In genomic region chr7:133607883-133608575, GRCm38 (mm10) we compare ENCODE assay signal across 16 mouse cellular contexts. TPM values are rescaled to one million over a fixed set of nuclear protein-coding genes. Genes with fewer than 3 reads are reported as not detected.
DNase-seq lines count a peak whose midpoint lies in the region; ATAC-seq and TF ChIP-seq lines count a peak whose summit lies in the region.
"Had no signal": no experiment of that assay in that cellular context is flagged by ENCODE, and none has a peak within 500 bp of the region (broad histone marks: within the 10 kb centered on the region; RNA-seq: fewer than 3 reads in every experiment).

No protein-coding gene starts in this region.

- no peak for ATAC-seq in embryonic facial prominence, embryonic 14.5 days (ENCODE audit: low read depth)
- ATAC-seq in lung, embryonic 14.5 days (ENCODE audit: insufficient read depth): no peak
- ATAC-seq in hindbrain, embryonic 16.5 days: peak; percentile 48

- peak overlapping the region; percentile 34; the same call in 1 of the 2 replicates for H3K4me2 ChIP-seq in embryonic facial prominence, embryonic 14.5 days (ENCODE audit: low read depth, low read length)
- peak overlapping the region; percentile 44; the same call in 1 of the 2 replicates for H3K4me2 ChIP-seq in lung, embryonic 14.5 days
- peak overlapping the region; percentile 39 for H3K4me2 ChIP-seq in hindbrain, embryonic 16.5 days (ENCODE audit: low read length)

- no peak overlapping the region for H3K9ac ChIP-seq in embryonic facial prominence, embryonic 14.5 days (ENCODE audit: low read depth, low read length)
- H3K9ac ChIP-seq in lung, embryonic 14.5 days: no peak overlapping the region
- H3K9ac ChIP-seq in hindbrain, embryonic 16.5 days (ENCODE audit: low read depth, low read length): no peak overlapping the region
- H3K9ac ChIP-seq: embryonic facial prominence, embryonic 13.5 days; liver, embryonic 14.5 days had no signal

- no peak for DNase-seq in embryonic facial prominence, embryonic 14.5 days (ENCODE audit: low spot score)
- DNase-seq in embryonic facial prominence, embryonic 10.5 days (ENCODE audit: low spot score): no peak
- DNase-seq in lung, embryonic 14.5 days: no peak
- no peak for DNase-seq in lung, postnatal 4 days
- DNase-seq in retina, postnatal 1 day: peak; percentile 74
- no peak for DNase-seq in urinary bladder, postnatal 36 days (ENCODE audit: low spot score in 2 of 2)
- no peak for DNase-seq in heart, adult 8-10 months (ENCODE audit: low spot score)
- DNase-seq: heart, adult 2 months; left cerebral cortex, postnatal 4 days; thymus, postnatal 14 days had no signal

- TF ChIP-seq CTCF in lung, embryonic 14.5 days (IDR thresholded peaks at IDR 0.05; ENCODE audit: low read depth): no peak

- no peaks in the 10 kb centered on the region for H3K9me3 ChIP-seq in embryonic facial prominence, embryonic 14.5 days (ENCODE audit: control insufficient read depth, low read length)
- H3K9me3 ChIP-seq in embryonic facial prominence, embryonic 10.5 days: no peaks in the 10 kb centered on the region
- no peaks in the 10 kb centered on the region for H3K9me3 ChIP-seq in lung, embryonic 14.5 days (ENCODE audit: low read depth, low read length)
- no peaks in the 10 kb centered on the region for H3K9me3 ChIP-seq in hindbrain, embryonic 16.5 days (ENCODE audit: control insufficient read depth, low read length)
- H3K9me3 ChIP-seq: embryonic facial prominence, embryonic 13.5 days had no signal

- no peaks in the 10 kb centered on the region for H3K27me3 ChIP-seq in embryonic facial prominence, embryonic 14.5 days (replicated peaks; ENCODE audit: control insufficient read depth, insufficient read depth, low read length)
- no peaks in the 10 kb centered on the region for H3K27me3 ChIP-seq in embryonic facial prominence, embryonic 10.5 days (replicated peaks; ENCODE audit: low read depth, poor library complexity, severe bottlenecking)
- no peaks in the 10 kb centered on the region for H3K27me3 ChIP-seq in lung, embryonic 14.5 days (ENCODE audit: insufficient read depth, low read length)
- H3K27me3 ChIP-seq in hindbrain, embryonic 16.5 days (replicated peaks; ENCODE audit: control insufficient read depth, insufficient read depth, low read length): no peaks in the 10 kb centered on the region
- H3K27me3 ChIP-seq: embryonic facial prominence, embryonic 13.5 days had no signal

- H3K27ac ChIP-seq in embryonic facial prominence, embryonic 14.5 days (replicated peaks; ENCODE audit: low read depth, low read length): no peak overlapping the region
- no peak overlapping the region for H3K27ac ChIP-seq in embryonic facial prominence, embryonic 10.5 days (replicated peaks)
- no peak overlapping the region for H3K27ac ChIP-seq in lung, embryonic 14.5 days (ENCODE audit: low read depth)
- peak overlapping the region; percentile 65 for H3K27ac ChIP-seq in hindbrain, embryonic 16.5 days (ENCODE audit: low read depth, low read length)
- H3K27ac ChIP-seq: heart, adult 2 months; liver, embryonic 14.5 days had no signal

- H3K36me3 ChIP-seq in embryonic facial prominence, embryonic 14.5 days (ENCODE audit: control insufficient read depth, insufficient read depth, low read length): no peaks in the 10 kb centered on the region
- no peaks in the 10 kb centered on the region for H3K36me3 ChIP-seq in embryonic facial prominence, embryonic 10.5 days (replicated peaks)
- H3K36me3 ChIP-seq in lung, embryonic 14.5 days (ENCODE audit: insufficient read depth): no peaks in the 10 kb centered on the region
- no peaks in the 10 kb centered on the region for H3K36me3 ChIP-seq in hindbrain, embryonic 16.5 days (ENCODE audit: control insufficient read depth, insufficient read depth, low read length)
- H3K36me3 ChIP-seq: embryonic facial prominence, embryonic 13.5 days had no signal

- WGBS in embryonic facial prominence, embryonic 14.5 days: 57% methylated on average over 13 of the region's 13 CpGs
- 71% methylated on average over 13 of the region's 13 CpGs for WGBS in embryonic facial prominence, embryonic 10.5 days
- WGBS in lung, embryonic 14.5 days: 73% methylated on average over 13 of the region's 13 CpGs
- WGBS in hindbrain, embryonic 16.5 days: 49% methylated on average over 13 of the region's 13 CpGs

- peaks cover 13% of the 10 kb centered on the region; the same call in 1 of the 2 replicates for H3K4me1 ChIP-seq in embryonic facial prominence, embryonic 14.5 days (ENCODE audit: control insufficient read depth, insufficient read depth, low read length)
- peaks cover 31% of the 10 kb centered on the region for H3K4me1 ChIP-seq in embryonic facial prominence, embryonic 10.5 days
- H3K4me1 ChIP-seq in lung, embryonic 14.5 days (ENCODE audit: insufficient read depth): no peaks in the 10 kb centered on the region
- H3K4me1 ChIP-seq in hindbrain, embryonic 16.5 days (ENCODE audit: control insufficient read depth, insufficient read depth, low read depth, low read length): peaks cover 15% of the 10 kb centered on the region

- H3K4me3 ChIP-seq in embryonic facial prominence, embryonic 14.5 days (ENCODE audit: low read depth, low read length): no peak overlapping the region
- H3K4me3 ChIP-seq in embryonic facial prominence, embryonic 10.5 days: no peak overlapping the region
- no peak overlapping the region for H3K4me3 ChIP-seq in lung, embryonic 14.5 days (ENCODE audit: low read depth, low read length)
- no peak overlapping the region for H3K4me3 ChIP-seq in hindbrain, embryonic 16.5 days (ENCODE audit: low read length)
- H3K4me3 ChIP-seq: embryonic facial prominence, embryonic 13.5 days; heart, adult 2 months had no signal

RNA-seq across cellular contexts. Expression of gene Tex36, which starts 6.1 kb away (rescaled TPM):
- polyA plus RNA-seq in embryonic facial prominence, embryonic 14.5 days (2014; fragmentation: Nextera tagmentation; extraction: Ambion mirVana): not detected in 2 replicates
- not detected in 2 replicates for polyA plus RNA-seq in embryonic facial prominence, embryonic 10.5 days (2016; fragmentation: Nextera tagmentation; extraction: Ambion mirVana)
- polyA plus RNA-seq in lung, embryonic 14.5 days (2014; fragmentation: Nextera tagmentation; extraction: Ambion mirVana): 0.32 TPM in 1 of 2 replicates, not detected in the other
- not detected in 2 replicates for polyA plus RNA-seq in hindbrain, embryonic 16.5 days (2015; fragmentation: Nextera tagmentation; extraction: Ambion mirVana)
- not detected for total RNA-seq in heart, adult 8-10 months (2022)
- total RNA-seq: heart, adult 2 months; heart, postnatal 25 days; left cerebral cortex, postnatal 4 days had no signal
- polyA plus RNA-seq: embryonic facial prominence, embryonic 13.5 days; heart, adult 2 months; large intestine, adult 2 months; liver, embryonic 14.5 days; stomach, embryonic 14.5 days had no signal

RNA-seq across cellular contexts. Expression of gene Edrf1, which starts 29.3 kb away (rescaled TPM):
- 19.7 and 22.8 TPM in 2 replicates for polyA plus RNA-seq in embryonic facial prominence, embryonic 14.5 days (2014; fragmentation: Nextera tagmentation; extraction: Ambion mirVana)
- 27.0 and 29.7 TPM in 2 replicates for polyA plus RNA-seq in embryonic facial prominence, embryonic 10.5 days (2016; fragmentation: Nextera tagmentation; extraction: Ambion mirVana)
- polyA plus RNA-seq in lung, embryonic 14.5 days (2014; fragmentation: Nextera tagmentation; extraction: Ambion mirVana): 22.8 and 25.0 TPM in 2 replicates
- 14.9 and 21.5 TPM in 2 replicates for polyA plus RNA-seq in hindbrain, embryonic 16.5 days (2015; fragmentation: Nextera tagmentation; extraction: Ambion mirVana)
- total RNA-seq in heart, adult 8-10 months (2022): 10 to 100 TPM in 3 of 4 experiments, 1 to 10 TPM in 1; 9.4 to 11.3 (median 10.7) TPM
